Mouse (Mus musculus) duodenum, adult 2 months (tissue): ENCODE results near the gene Olfr90. TPM values are rescaled to one million over a fixed set of nuclear protein-coding genes. Genes with fewer than 3 reads are reported as not detected.

ENCODE experiments used
- polyA plus RNA-seq: library from polyadenylated mRNA; depleted of rRNA; stranded (reverse); fragments of >200 nt; gene quantifications from 2 replicates; pipeline ENCODE4 v1.2.3, GENCODE M21; 2012; ENCODE audit warnings: low replicate concordance; rRNA removed

The Olfr90 gene
- polyA plus RNA-seq = not detected in 2 replicates

GRCm38 (mm10) chr17:37088399-37088798, at the start of gene Olfr90:
Gene Olfr90 (minus strand): TSS chr17:37088499.

GRCm38 (mm10) chr17:37119988-37120387, 31.7 kb upstream of the Olfr90 start, which contains the start of gene Olfr92:
Gene Olfr92 (minus strand): TSS chr17:37120088.

GRCm38 (mm10) chr17:37098178-37098577, 9.9 kb upstream of the Olfr90 start, which contains the start of gene Olfr91:
Gene Olfr91 (minus strand): TSS chr17:37098278.

GRCm38 (mm10) chr17:37045611-37046311, 42.5 kb downstream of the Olfr90 start, which contains the start of gene Gabbr1:
Gene Gabbr1 (plus strand): TSS chr17:37045966.

Other genes with a start within 250 kb of the Olfr90 start
- gene Trim15, start 221.3 kb downstream of the Olfr90 start, polyA plus RNA-seq = 7.4 and 33.1 TPM in 2 replicates
- 0.05 TPM in 1 of 2 replicates, not detected in the other for gene Trim10, start 218.9 kb downstream of the Olfr90 start, polyA plus RNA-seq
- 15.0 and 31.3 TPM in 2 replicates for gene Trim40, start 198.4 kb downstream of the Olfr90 start, polyA plus RNA-seq
- gene Trim31, start 190.4 kb downstream of the Olfr90 start, polyA plus RNA-seq = 26.5 and 31.2 TPM in 2 replicates
- 4.6 and 6.2 TPM in 2 replicates for gene Rnf39, start 145.6 kb downstream of the Olfr90 start, polyA plus RNA-seq
- gene Ppp1r11, start 136.8 kb downstream of the Olfr90 start, polyA plus RNA-seq = 21.9 and 27.9 TPM in 2 replicates
- gene Znrd1, start 129.9 kb downstream of the Olfr90 start, polyA plus RNA-seq = 16.1 and 17.6 TPM in 2 replicates
- gene Znrd1as, start 129.9 kb downstream of the Olfr90 start, polyA plus RNA-seq = 0.25 and 0.28 TPM in 2 replicates
- gene 2410137M14Rik, start 107.3 kb downstream of the Olfr90 start, polyA plus RNA-seq = not detected in 2 replicates
- gene H2-M5, start 99.0 kb downstream of the Olfr90 start, polyA plus RNA-seq = 0.19 TPM in 1 of 2 replicates, not detected in the other
- 0.64 and 1.1 TPM in 2 replicates for gene Zfp57, start 87.3 kb downstream of the Olfr90 start, polyA plus RNA-seq
- not detected in 2 replicates for gene Mog, start 65.1 kb downstream of the Olfr90 start, polyA plus RNA-seq
- 5.3 and 11.2 TPM in 2 replicates for gene Gabbr1, start 42.5 kb downstream of the Olfr90 start, polyA plus RNA-seq
- gene Olfr91, start 9.8 kb upstream of the Olfr90 start, polyA plus RNA-seq = not detected in 2 replicates
- gene Olfr92, start 31.6 kb upstream of the Olfr90 start, polyA plus RNA-seq = not detected in 2 replicates
- not detected in 2 replicates for gene Olfr93, start 73.0 kb upstream of the Olfr90 start, polyA plus RNA-seq
- 0.11 TPM in 1 of 2 replicates, not detected in the other for gene Ubd, start 105.4 kb upstream of the Olfr90 start, polyA plus RNA-seq
- not detected in 2 replicates for gene Olfr94, start 112.5 kb upstream of the Olfr90 start, polyA plus RNA-seq
- not detected in 2 replicates for gene Olfr95, start 124.6 kb upstream of the Olfr90 start, polyA plus RNA-seq
- not detected in 2 replicates for gene Olfr96, start 131.6 kb upstream of the Olfr90 start, polyA plus RNA-seq
- gene Olfr97, start 148.8 kb upstream of the Olfr90 start, polyA plus RNA-seq = not detected in 2 replicates
- not detected in 2 replicates for gene Olfr98, start 175.2 kb upstream of the Olfr90 start, polyA plus RNA-seq
- gene H2-M3, start 181.7 kb upstream of the Olfr90 start, polyA plus RNA-seq = 2.7 and 3.5 TPM in 2 replicates
- gene Olfr99, start 195.0 kb upstream of the Olfr90 start, polyA plus RNA-seq = not detected in 2 replicates
- gene Olfr101, start 215.8 kb upstream of the Olfr90 start, polyA plus RNA-seq = not detected in 2 replicates
- not detected in 2 replicates for gene Olfr102, start 228.6 kb upstream of the Olfr90 start, polyA plus RNA-seq